Mouse (Mus musculus): ENCODE measurements around the gene Fam124b. TPM values are rescaled to one million over a fixed set of nuclear protein-coding genes. Genes with fewer than 3 reads are reported as not detected.

Gene Fam124b
- polyA plus RNA-seq, 1 experiment from 2014 or later = 0.44 TPM

GRCm38 (mm10) chr1:80239481-80239880, 21.2 kb upstream of the Fam124b start:
- ATAC-seq (no peak), DNase-seq (ENCODE audit: low spot score) (no peak)
- Histone ChIP-seq H3K27ac (ENCODE audit: low read depth, low read length) (no peak overlapping the region), H3K4me1 (ENCODE audit: control insufficient read depth, insufficient read depth, low read length) (peaks cover 15% of the 10 kb centered on the region), H3K36me3 (ENCODE audit: control insufficient read depth, insufficient read depth, low read length) (no peaks in the 10 kb centered on the region), H3K4me2 (ENCODE audit: low read length) (no peak overlapping the region), H3K9ac (ENCODE audit: low read length) (no peak overlapping the region), H3K4me3 (ENCODE audit: low read depth, low read length) (no peak overlapping the region), H3K9me3 (replicated peaks; ENCODE audit: control insufficient read depth, low read length) (no peaks in the 10 kb centered on the region), H3K27me3 (replicated peaks; ENCODE audit: control insufficient read depth, insufficient read depth, low read length) (no peaks in the 10 kb centered on the region)
- 68% methylated on average over 11 of the region's 11 CpGs for WGBS

- Histone ChIP-seq H3K4me2 (ENCODE audit: low read length) (no peak overlapping the region), H3K9ac (ENCODE audit: low read length) (no peak overlapping the region), H3K27ac (ENCODE audit: low read depth, low read length) (no peak overlapping the region), H3K27me3 (replicated peaks; ENCODE audit: control insufficient read depth, insufficient read depth, low read length) (no peaks in the 10 kb centered on the region), H3K4me1 (ENCODE audit: control insufficient read depth, insufficient read depth, low read length) (peaks cover 15% of the 10 kb centered on the region), H3K4me3 (ENCODE audit: low read depth, low read length) (no peak overlapping the region), H3K9me3 (replicated peaks; ENCODE audit: control insufficient read depth, low read length) (no peaks in the 10 kb centered on the region), H3K36me3 (ENCODE audit: control insufficient read depth, insufficient read depth, low read length) (no peaks in the 10 kb centered on the region)
- WGBS = 24% methylated on average over 11 of the region's 11 CpGs
- ATAC-seq (peak; percentile 62), DNase-seq (ENCODE audit: low spot score) (peak; percentile 51)
Observed at GRCm38 (mm10) chr1:80236951-80237702, 18.9 kb upstream of the Fam124b start.

DNA sequence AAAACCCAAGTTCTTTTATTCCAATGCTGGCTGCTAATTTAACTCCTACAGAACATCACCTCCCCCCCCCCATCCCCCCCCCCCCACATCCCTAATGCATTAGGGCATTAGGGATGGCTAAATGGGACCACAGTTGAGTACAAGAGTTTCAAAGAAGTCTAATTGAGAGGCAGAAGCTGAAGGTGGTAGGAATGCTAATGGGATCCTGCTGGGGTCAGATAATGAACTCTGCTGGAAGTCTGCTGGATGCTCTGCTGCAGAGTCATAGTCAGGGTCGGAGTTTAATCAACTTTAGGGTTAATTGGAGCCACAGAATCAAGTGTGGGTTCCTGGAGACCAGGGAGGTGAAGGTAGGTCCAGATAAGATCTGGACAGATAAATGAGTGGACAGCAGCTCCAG, 17.9 kb upstream of the Fam124b start:
- no peak overlapping the region for H3K9ac ChIP-seq (ENCODE audit: low read length)
- no peaks in the 10 kb centered on the region for H3K27me3 ChIP-seq (replicated peaks; ENCODE audit: control insufficient read depth, insufficient read depth, low read length)
- no peak for ATAC-seq
- no peak for DNase-seq (ENCODE audit: low spot score)
- no peak overlapping the region for H3K4me2 ChIP-seq (ENCODE audit: low read length)
- peaks cover 15% of the 10 kb centered on the region for H3K4me1 ChIP-seq (ENCODE audit: control insufficient read depth, insufficient read depth, low read length)
- H3K36me3 ChIP-seq (ENCODE audit: control insufficient read depth, insufficient read depth, low read length) = no peaks in the 10 kb centered on the region
- H3K4me3 ChIP-seq (ENCODE audit: low read depth, low read length) = no peak overlapping the region
- H3K27ac ChIP-seq (ENCODE audit: low read depth, low read length) = no peak overlapping the region
- 4% methylated on average over 1 of the region's 1 CpGs for WGBS
- H3K9me3 ChIP-seq (replicated peaks; ENCODE audit: control insufficient read depth, low read length) = no peaks in the 10 kb centered on the region

DNA sequence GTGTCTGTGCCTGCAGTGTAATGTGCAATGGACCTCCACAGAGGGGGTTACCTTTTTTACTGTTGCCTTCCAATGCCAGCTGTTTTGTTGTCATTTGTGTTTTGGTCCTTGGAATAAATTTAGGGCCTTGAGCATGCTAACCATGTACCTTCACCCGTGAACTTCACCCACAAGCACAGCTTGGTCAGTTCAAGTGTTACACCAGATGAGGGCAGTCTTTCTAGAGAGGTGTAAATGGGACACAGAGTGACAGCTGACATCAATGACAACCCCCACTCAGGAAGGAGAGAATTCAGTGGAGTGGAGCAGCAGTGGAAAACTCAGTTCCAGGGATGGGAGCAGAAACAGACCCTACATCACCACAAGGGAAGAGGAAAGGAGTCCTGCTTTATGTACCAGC, 12.3 kb upstream of the Fam124b start:
- H3K4me1 ChIP-seq (ENCODE audit: control insufficient read depth, insufficient read depth, low read length) = no peaks in the 10 kb centered on the region
- no peak overlapping the region for H3K4me2 ChIP-seq (ENCODE audit: low read length)
- no peak overlapping the region for H3K4me3 ChIP-seq (ENCODE audit: low read depth, low read length)
- H3K27me3 ChIP-seq (replicated peaks; ENCODE audit: control insufficient read depth, insufficient read depth, low read length) = no peaks in the 10 kb centered on the region
- no peak overlapping the region for H3K9ac ChIP-seq (ENCODE audit: low read length)
- H3K36me3 ChIP-seq (ENCODE audit: control insufficient read depth, insufficient read depth, low read length) = no peaks in the 10 kb centered on the region
- no peak overlapping the region for H3K27ac ChIP-seq (ENCODE audit: low read depth, low read length)
- WGBS = 77% methylated on average over 1 of the region's 1 CpGs
- ATAC-seq (no peak), DNase-seq (ENCODE audit: low spot score) (no peak)
- no peaks in the 10 kb centered on the region for H3K9me3 ChIP-seq (replicated peaks; ENCODE audit: control insufficient read depth, low read length)

DNA sequence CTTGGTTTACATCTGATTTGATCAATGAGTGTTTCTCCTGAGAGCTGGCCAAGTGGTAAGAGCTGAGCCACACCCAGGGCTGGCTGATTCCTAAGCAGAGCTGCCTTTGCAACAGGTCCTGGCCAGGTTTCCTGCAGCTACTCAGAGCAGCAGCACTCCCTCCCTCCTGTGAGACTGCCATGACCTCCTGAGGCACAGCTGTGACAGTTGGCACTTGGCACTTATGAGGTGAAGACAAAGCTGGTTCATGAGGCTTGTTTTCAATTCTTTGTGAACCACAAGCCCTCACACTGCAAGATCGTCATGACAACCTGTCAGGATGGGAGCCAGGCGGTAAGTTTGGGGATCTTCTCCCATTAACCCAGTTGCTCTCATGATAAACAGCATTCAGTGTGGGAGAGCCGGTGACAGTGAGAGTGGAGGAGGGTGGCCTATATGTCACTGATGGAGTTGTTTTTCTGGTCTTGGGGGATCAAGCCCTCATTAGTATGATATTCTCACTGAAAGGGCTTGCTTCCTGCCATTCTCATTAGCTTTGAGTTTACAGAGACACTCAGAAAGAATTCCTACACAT, 6.7 kb upstream of the Fam124b start:
- no peaks in the 10 kb centered on the region for H3K27me3 ChIP-seq (replicated peaks; ENCODE audit: control insufficient read depth, insufficient read depth, low read length)
- no peaks in the 10 kb centered on the region for H3K9me3 ChIP-seq (replicated peaks; ENCODE audit: control insufficient read depth, low read length)
- DNase-seq (ENCODE audit: low spot score) (peak; percentile 41), ATAC-seq (no peak)
- no peak overlapping the region for H3K4me3 ChIP-seq (ENCODE audit: low read depth, low read length)
- no peak overlapping the region for H3K9ac ChIP-seq (ENCODE audit: low read length)
- H3K36me3 ChIP-seq (ENCODE audit: control insufficient read depth, insufficient read depth, low read length) = no peaks in the 10 kb centered on the region
- 26% methylated on average over 3 of the region's 3 CpGs for WGBS
- H3K27ac ChIP-seq (ENCODE audit: low read depth, low read length) = no peak overlapping the region
- 0 out of 2 replicates have a peak, but pooled peaks cover 3% of the 10 kb centered on the region for H3K4me1 ChIP-seq (ENCODE audit: control insufficient read depth, insufficient read depth, low read length)
- H3K4me2 ChIP-seq (ENCODE audit: low read length) = no peak overlapping the region

DNA sequence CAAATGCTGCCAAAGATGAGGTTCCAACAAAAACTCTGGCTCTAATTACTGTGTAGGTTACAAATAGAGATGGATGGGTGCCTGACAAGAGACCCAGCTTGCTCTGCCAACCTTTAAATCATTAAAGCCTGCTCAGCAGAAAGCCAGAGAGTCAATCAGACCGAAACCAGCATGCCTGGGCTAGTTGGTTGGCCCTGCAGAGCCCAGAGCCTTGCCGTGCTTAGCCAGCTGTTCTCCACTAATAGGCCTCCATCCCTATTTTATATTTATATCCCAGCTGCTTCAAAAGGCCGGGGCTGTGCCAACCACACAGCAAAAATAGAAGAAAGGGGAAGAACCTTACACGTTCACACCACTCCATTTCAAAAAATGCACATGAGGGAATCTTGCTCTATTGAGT, 2.9 kb upstream of the Fam124b start:
- 64% methylated on average over 4 of the region's 4 CpGs for WGBS
- Histone ChIP-seq H3K27ac (ENCODE audit: low read depth, low read length) (no peak overlapping the region), H3K36me3 (ENCODE audit: control insufficient read depth, insufficient read depth, low read length) (no peaks in the 10 kb centered on the region), H3K9me3 (replicated peaks; ENCODE audit: control insufficient read depth, low read length) (no peaks in the 10 kb centered on the region), H3K4me1 (ENCODE audit: control insufficient read depth, insufficient read depth, low read length) (0 out of 2 replicates have a peak, but pooled peaks cover 3% of the 10 kb centered on the region), H3K9ac (ENCODE audit: low read length) (no peak overlapping the region), H3K4me3 (ENCODE audit: low read depth, low read length) (no peak overlapping the region), H3K4me2 (ENCODE audit: low read length) (no peak overlapping the region), H3K27me3 (replicated peaks; ENCODE audit: control insufficient read depth, insufficient read depth, low read length) (no peaks in the 10 kb centered on the region)
- peak; percentile 55; the same call in 1 of the 2 replicates for ATAC-seq
- DNase-seq (ENCODE audit: low spot score) = peak; percentile 44

DNA sequence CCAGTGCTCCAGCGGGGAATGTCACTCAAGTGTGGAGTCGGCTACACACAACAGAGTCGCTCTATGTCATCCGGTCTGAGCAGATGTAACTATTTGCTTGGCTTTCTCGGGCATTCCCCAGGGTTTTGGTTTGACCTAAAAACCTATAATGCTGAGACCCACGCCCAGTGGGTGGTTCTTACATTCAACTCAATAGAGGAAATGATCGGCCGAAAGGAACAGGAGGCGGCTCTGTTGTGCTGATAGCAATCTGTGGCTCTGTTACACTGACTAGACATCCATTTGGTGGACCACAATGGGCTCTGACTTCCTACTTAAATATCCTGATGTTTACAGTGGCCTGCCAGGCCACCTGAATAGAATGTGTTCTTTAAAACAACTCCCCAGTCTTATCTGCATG, 4.4 kb downstream of the Fam124b start:
- Histone ChIP-seq H3K4me1 (ENCODE audit: control insufficient read depth, insufficient read depth, low read length) (no peaks in the 10 kb centered on the region), H3K36me3 (ENCODE audit: control insufficient read depth, insufficient read depth, low read length) (no peaks in the 10 kb centered on the region), H3K9ac (ENCODE audit: low read length) (no peak overlapping the region), H3K27me3 (replicated peaks; ENCODE audit: control insufficient read depth, insufficient read depth, low read length) (no peaks in the 10 kb centered on the region), H3K4me2 (ENCODE audit: low read length) (no peak overlapping the region), H3K27ac (ENCODE audit: low read depth, low read length) (no peak overlapping the region), H3K4me3 (ENCODE audit: low read depth, low read length) (no peak overlapping the region), H3K9me3 (replicated peaks; ENCODE audit: control insufficient read depth, low read length) (no peaks in the 10 kb centered on the region)
- DNase-seq (ENCODE audit: low spot score) = no peak
- no peak for ATAC-seq
- WGBS = 85% methylated on average over 9 of the region's 9 CpGs

DNA sequence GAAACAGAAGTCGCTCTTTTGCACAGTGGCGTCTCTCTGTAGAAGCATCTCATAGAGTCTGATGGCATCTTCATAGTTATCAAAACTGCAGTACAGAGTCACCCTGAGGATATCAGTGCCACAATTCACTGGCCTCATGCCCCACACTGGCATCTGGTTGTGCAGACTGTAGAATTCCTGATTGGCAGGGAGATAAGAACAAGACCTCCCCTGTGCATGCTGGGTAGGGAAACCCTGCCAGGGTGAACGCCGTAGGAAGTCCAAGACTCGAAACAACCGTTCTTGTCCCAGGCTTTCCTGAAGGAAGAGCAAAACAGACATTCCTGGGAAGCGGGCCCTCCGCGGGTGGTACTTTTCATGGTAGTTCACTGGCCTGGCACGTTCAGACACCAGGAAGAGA, 5.1 kb downstream of the Fam124b start:
- no peaks in the 10 kb centered on the region for H3K27me3 ChIP-seq (replicated peaks; ENCODE audit: control insufficient read depth, insufficient read depth, low read length)
- 92% methylated on average over 10 of the region's 10 CpGs for WGBS
- H3K27ac ChIP-seq (ENCODE audit: low read depth, low read length) = no peak overlapping the region
- no peak overlapping the region for H3K4me3 ChIP-seq (ENCODE audit: low read depth, low read length)
- no peak overlapping the region for H3K4me2 ChIP-seq (ENCODE audit: low read length)
- no peaks in the 10 kb centered on the region for H3K9me3 ChIP-seq (replicated peaks; ENCODE audit: control insufficient read depth, low read length)
- no peak overlapping the region for H3K9ac ChIP-seq (ENCODE audit: low read length)
- no peaks in the 10 kb centered on the region for H3K4me1 ChIP-seq (ENCODE audit: control insufficient read depth, insufficient read depth, low read length)
- H3K36me3 ChIP-seq (ENCODE audit: control insufficient read depth, insufficient read depth, low read length) = no peaks in the 10 kb centered on the region
- ATAC-seq (no peak), DNase-seq (ENCODE audit: low spot score) (no peak)

DNA sequence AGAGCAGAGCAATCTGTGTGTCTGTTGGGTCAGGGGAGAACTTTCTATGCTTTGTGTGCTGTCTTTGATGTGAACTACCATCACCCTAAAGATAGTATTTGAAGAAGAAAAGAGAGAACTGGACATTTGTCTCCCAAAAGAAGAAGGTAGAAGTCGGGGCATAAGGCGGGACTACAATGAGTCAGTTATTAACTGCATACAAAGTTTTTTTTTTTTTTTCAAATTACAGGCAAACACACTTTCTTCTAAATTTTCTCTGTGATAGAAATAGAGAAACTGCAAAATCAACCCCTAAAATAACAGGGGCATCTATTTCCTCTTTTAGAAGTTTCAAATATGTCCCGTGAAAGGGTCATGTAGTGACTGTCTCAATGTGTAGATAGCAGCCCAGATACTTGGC, 16.0 kb downstream of the Fam124b start:
- ATAC-seq = no peak
- DNase-seq (ENCODE audit: low spot score) = no peak
- H3K27me3 ChIP-seq (replicated peaks; ENCODE audit: control insufficient read depth, insufficient read depth, low read length) = no peaks in the 10 kb centered on the region
- H3K4me3 ChIP-seq (ENCODE audit: low read depth, low read length) = no peak overlapping the region
- no peak overlapping the region for H3K27ac ChIP-seq (ENCODE audit: low read depth, low read length)
- no peaks in the 10 kb centered on the region for H3K4me1 ChIP-seq (ENCODE audit: control insufficient read depth, insufficient read depth, low read length)
- H3K9ac ChIP-seq (ENCODE audit: low read length) = no peak overlapping the region
- WGBS = 93% methylated on average over 3 of the region's 3 CpGs
- H3K9me3 ChIP-seq (replicated peaks; ENCODE audit: control insufficient read depth, low read length) = no peaks in the 10 kb centered on the region
- H3K36me3 ChIP-seq (ENCODE audit: control insufficient read depth, insufficient read depth, low read length) = no peaks in the 10 kb centered on the region
- H3K4me2 ChIP-seq (ENCODE audit: low read length) = no peak overlapping the region

Data from forebrain, embryonic 14.5 days (tissue).